Mouse (Mus musculus) testis, postnatal 10 days (tissue): ENCODE results near the gene Melk.

Experiments used
- DNase-seq: peaks from one replicate; pipeline ENCODE4 v3.0.0; 2021; ENCODE audit warnings: low spot score

The Melk gene

DNA sequence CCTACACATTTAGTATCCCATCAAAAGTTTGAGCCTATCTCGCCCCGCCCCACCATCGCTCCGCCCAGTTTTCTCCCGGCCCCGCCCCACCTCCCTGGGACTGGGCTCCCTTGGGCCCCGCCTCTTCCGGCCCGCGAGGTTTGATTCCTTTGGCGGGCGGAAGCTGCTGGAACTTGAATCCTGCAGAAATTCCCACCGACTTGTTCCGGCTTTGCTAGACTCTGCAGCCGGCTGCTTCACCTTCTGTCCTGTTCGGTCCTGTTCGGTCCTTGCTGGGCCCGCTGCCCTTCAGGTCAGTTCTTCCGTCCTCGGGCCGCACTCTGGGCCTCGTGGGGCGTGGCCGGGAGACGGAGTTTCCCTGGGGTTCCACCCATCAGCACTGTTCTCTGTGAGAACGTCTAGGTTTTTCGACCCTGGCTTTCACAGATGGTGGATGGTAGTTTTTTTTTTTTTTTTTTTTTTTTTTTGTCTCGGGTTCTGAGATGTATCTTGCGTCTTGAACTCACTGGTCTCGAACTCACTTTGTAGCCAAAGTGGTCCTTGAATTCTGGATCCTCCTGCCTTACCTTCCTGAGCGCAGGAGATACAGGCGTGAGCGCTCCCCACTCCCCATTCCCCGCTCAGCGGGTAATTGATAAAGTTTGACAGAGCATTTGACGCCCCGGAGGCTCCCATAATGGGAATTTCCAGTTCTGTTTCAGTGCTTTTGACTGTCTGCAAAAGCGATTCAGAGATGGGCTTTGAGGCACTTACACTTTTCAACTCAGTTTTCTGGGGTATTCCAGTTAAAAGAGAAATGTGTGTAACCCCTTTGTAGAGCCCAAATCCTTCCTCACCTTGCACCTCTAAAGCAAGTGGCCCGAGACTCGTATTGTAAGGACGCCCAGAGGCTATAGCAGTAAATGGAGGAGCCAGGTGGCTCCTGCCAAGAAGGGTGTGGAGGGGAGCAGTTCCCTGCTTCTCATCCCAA, at the start of gene Melk:
Gene Melk, plus strand, starts transcription at position 96 of the 970 bp plus-strand sequence.
- peak; percentile 93 for DNase-seq

DNA sequence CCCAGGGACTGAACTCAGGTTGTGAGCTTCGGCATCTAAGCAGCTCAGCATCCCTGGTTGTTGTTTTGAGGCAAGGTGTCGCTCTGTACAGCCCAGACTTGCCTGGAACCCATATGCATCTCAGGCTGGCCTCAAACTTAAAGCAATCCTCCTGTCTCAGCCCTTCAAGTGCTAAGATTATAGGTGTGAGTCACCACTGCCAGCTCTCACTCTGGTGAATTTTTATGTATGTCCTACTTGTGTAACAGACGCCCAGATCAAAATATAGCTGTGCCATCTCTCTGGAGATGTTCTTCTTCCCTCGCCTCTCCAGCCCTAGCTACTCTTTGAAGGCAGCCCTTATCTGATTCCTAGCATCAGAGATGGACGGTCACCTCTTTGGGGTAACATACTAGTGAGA, 49.2 kb upstream of the Melk start:
- DNase-seq = no peak

DNA sequence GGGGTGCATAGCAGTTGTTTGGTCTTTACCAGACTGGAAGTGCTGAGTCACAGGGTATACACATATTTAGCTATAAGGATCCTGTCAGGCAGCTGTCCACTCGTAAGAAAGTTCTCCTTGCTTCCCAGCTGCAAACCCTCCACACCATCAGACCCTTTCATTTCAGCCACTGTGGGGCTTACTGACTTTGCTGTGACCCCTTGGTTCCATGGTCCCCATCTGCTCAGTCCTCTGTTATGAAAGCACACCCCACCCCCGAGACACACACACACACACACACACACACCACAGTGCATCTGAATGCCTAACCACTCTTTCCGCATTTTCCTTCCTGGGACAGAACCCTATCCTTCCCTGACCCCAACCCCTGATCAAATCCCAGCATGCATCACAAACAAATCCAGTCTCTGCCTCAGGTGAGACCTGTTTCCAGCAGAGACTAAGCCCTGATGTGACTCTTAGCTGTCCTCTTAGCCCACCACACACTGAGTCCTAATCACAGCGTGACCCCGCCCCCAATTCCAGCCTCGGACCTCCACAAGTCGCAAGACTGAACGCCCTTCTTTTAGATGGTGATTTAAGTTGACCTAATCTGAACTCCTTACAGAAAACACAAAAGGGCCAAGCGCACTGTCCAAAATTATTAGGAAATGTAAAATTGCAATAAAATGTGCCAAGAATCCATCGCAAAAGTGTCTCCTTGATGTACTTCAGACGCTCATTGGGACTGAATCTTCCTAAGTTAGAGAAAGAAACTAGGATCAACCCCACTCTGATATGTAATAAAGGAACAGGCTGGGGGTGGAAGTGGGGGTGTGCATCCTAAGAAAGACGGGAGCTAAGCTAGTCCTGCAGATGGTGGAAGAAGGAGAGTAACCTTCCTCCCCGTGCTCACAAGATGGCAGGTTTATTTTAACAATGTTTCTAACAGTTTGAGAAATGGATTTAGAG, 48.4 kb upstream of the Melk start:
- DNase-seq = no peak

DNA sequence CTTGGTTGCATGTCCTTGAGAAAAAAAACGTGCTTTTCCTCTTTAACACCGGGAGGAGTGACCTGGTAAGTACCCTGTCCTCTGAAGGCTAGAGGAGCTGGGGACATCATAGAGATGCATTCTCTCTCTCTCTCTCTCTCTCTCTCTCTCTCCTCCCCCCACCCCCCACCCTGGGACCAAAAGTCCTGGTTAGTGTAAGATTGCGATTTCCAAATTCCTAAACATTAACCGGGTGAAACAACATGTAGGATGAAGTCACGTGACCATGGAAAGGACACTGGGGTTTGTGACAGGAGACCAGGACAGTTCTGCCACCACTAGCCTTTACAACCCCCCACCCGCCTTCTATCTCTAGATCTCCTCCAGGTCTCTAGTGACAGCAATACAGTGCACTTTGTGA, 47.5 kb upstream of the Melk start:
- no peak for DNase-seq

DNA sequence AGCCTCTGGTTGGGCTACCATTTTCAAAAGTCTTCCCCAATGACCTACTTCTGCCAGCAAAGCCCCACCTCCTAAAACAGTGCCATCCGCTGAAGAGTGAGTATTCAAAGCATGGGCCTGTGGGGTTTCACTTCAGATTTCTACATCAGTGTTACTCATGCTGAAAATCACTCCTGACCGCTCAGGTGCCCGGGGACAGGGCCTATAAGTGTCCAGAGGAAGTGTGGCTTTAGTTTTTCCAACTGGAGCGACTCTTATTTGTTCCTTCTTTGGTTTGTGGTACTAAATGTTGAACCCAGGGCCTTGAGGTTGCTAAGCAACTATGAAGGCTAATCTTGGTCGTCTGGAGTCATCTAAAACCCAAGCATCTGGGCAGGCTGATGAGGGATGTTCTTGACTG, 46.1 kb upstream of the Melk start:
- no peak for DNase-seq

DNA sequence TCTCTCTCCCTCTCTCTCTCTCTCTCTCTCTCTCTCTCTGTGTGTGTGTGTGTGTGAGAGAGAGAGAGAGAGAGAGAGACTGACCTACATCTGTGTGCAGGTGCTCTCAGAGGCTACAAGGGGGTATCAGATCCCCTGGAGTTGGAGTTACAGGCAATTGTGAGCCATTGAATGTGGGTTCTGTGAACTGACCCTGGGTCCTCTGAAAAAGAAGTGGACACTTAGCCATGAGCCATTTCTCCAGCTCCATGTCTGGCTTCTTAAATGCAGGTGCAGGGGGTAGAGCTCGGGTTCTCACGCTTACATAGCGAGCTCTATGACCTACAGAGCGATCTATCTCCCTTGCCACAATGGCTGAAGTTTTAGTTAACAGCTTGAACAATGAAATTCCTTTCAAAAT, 41.5 kb upstream of the Melk start:
- no peak for DNase-seq

DNA sequence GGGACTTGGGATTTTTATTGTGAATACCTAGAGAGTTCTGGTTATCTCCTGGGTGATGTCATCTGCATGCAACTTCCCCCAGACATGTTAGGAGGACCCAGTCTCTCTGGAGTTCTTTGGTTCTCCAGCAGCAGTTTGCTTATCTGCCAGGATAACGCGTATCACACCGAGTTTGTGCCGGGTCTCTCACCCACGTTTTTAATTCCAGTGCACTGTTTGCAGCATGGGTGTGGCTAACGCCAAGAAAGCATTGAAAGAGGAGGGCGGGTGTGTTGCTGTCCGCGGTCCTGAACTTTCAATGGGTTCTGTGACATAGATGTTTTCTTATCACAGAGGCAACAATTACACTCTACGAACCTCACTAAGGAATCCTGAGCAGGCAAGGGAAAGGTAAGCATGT, 40.4 kb upstream of the Melk start:
- DNase-seq = peak; percentile 81

DNA sequence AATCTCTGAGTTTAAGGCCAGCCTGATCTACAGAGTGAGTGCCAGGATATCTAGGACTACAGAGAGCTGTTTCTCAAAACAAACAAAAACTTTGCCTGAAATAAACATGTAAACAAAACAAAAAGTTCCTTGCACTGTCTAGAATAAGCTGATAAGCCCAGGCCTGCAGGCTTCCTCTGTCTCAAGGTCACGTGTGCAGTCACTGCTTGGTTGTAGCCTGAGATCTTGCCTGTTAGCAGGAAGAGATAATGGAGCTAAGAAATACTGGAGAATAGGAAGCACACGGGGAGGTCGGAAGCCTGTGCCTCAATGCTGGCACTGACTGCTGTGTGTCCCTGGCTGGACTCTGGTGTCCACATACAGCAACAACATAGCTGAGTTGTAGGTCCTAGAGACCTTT, 35.2 kb upstream of the Melk start:
- DNase-seq = no peak

DNA sequence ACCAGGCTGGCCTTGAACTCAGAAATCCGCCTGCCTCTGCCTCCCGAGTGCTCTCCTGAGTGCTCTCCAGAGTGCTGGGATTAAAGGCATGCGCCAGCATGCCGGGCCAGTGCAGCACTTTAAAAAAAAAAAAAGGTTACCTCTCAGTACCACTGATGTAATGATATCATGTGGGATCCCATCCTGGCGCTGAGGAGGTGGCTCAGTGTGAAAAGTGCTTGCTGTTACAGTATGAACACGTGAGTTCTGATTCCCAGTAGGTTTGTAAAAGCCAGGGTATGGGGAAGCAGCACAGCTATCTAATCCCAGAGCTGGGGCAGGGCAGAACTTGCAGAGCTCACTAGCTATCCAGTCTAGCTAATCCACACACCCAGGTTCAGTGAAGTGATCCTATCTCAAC, 33.2 kb upstream of the Melk start:
- DNase-seq = no peak

DNA sequence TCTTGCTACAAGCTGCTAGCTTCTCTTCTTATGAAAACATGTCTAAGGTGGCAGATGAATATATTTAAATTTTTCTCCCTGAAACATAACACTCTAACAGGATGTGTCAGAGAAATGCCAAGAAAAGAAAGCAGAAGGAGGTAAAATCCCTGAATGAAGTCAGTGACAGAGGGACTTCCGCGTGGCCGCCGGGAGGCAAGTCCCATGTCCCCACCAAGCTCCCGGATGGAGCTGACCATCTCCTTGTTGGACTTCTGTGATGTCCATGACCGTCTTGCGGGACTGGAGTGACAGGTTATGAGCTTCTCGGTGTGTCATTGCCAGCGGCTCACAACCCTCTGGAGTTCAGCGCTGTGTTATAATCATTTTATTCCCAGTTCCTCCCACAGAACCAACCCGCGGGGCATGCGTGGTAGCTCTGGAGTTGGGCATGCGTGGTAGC, 31.3 kb upstream of the Melk start:
- DNase-seq = no peak

DNA sequence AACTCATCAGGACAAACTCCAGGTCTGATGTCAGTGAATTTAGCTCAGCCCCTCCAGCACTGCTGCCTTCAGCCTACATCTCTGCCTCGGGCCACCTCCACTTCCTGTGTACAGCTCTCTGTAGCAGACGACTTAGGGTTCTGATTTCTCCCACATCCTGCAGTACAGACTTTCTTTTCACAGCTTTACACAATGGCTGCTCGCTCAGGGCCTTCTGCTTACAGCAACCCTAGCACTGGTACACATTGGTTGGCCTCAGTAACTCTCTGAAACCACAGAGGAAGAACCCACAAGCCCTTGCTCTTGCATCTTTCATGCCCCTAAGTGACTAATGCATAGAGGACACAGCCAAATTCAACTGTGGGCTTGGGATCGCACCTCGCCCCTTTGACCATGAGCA, 29.5 kb upstream of the Melk start:
- no peak for DNase-seq

DNA sequence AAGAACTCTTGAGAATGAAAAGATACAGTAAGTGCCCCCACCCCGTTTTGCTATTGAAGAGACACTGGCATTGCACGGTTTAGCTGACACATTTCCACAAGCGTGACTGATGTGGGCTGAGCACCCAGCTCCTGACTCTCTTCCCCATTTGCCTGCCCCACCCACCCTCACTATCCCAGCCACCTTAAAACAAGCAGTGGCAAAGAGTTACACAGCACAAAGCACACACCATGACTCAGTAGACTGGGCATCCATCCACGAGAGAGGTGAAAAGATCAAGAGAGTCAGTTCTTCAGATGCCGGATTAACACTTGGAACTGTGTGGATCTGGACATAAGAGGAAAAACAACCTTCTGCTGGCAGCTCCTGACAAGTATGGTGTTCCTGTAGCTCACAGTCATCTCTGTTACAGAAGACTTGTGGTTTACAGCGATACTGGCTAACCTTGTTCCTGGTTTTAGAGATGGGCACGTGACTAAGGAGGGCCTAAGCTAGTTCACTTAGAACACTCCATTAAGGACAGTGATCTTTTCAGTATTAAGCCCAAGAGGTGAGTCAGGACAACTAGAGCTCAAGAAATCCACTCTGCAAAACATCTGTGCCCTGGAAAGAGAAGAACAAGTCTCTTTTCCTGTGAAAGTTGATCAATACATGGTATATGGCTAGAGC, 18.9 kb upstream of the Melk start:
- no peak for DNase-seq

DNA sequence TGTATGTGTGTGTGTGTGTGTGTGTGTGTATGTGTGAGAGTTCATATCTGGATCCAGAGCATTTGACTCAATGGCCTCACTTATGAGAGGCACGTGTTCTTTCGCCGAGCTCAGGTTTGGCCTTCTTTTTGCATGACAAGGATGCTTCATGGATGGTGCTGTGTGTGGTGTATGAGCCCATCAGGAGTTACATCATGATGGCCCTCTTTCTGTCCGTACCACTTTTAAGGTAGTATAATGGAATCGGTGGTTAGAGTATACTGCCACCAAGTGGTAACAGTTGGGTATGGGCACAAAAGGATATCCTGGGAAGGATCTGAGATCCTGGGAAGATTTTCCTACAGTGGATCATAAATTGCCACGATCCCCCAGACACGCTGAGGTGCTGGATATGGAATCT, 8.1 kb upstream of the Melk start:
- DNase-seq = no peak

DNA sequence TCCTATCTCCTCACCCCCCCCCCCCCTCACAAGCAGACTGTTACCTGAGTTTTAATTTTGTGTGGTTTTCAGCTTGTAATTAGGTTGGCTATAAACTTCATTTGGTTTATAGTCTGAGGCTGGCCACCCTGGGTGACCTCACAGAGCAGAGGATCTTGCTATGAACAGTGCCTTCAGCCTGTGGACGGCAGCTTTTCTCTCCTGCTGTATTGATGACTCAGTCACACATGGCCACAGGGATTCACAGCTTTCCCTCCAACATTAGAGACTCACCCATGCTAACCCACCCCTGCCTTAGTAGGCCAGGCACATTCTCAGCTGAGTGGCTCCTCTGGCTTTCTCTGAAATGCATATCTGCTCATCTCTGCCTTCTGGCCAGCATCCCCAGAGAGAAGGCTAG, 4.8 kb upstream of the Melk start:
- no peak for DNase-seq

DNA sequence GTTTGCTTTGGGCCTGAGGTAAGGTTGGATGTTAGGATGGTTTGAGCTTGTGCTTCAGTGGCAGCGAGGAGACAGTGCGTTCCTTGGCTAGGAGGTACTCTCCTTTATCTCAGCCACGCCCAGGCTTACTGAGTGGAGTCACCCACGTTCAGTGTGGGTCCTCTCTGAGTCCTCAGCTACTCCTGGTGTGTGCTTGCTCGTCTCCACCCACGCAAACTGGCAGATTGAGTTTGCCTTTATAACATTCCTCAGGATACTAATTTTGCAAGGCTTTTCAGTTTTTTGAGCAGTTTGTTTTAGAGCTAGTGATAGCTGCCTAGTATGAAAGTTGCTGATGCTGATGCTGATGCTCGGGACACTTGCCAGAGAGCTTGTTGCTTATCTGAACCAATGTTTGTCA, 5.9 kb downstream of the Melk start:
- no peak for DNase-seq

DNA sequence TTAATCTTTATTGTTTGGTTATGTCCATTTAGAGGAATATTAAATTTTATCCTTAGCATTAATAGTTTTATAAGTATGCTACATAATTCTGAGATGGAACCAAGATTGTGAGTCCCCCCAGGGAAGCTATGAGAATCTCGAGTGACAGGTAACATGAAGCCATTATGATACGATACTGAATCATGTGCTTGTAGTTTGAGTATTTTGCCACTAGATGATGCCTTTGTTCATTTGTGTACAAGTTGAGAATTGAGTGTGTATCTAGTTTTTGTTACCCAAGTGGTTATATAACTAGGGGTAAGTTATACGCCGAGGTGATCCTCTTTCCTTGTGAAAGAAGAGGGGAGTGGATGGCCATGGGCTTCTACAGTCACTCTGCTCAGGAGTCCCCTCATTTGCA, 9.8 kb downstream of the Melk start:
- no peak for DNase-seq

DNA sequence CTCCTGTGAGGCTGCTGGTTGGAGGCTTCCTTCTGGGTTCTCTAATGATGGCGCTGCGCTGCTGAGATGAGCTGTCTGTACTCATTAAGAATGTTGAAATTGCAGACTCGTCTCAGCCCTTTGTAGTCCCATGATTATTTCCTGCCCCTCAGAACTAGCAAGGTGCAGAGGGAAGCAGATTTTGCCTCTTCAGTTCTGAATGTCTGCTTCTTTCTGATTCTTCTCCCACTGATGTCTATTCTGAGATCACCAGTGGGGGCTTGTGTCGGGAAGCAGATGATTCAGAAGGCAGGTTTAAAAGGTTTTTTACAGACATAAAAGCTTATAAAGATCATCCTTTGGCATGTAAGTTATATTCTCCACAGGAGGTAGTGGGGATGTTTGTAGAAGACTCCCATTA, 10.2 kb downstream of the Melk start:
- DNase-seq = no peak

DNA sequence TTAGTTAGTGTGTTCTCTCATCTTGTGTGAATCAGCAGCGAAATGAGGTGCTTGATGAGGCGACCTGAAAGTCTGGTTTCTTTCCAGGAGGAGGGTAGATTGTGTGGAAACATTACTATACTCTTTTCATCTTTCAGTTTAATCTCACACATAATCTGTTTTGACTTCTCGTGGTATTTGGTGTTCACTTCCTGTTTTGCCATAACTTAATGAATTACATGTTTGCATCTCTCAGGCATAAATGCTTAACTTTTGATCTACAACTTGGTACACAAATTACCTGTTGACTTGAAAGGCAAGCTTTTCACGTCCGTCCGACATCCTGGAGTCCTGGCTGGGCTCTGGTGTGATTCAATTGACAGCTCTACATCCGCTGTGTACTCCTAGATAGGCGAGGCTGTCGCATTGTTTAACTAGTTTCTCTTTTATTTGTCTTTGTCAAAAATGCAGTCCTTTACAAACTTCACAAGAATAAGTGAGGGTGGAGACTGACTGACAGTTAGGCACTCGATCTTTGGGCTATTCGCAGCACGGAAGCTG, 15.7 kb downstream of the Melk start:
- no peak for DNase-seq

DNA sequence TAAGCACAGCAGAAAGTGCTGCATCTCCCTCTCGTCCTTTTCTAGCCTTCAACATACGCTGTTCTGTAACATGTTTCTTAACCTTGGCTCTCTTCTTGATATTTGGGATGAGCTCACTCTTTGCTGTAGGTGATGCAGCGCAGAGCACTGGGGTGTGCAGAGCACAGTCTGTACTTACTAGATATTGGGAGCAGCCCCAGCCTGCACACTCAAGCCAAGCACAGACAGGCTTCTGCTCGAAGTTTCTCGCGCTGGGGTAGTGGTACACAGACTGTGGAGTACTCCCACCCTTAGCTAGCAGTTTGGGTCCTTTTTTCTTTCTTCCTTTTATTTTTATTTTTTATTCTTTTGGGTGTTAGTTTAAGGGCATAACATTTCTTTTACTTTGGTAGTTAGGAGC, 19.8 kb downstream of the Melk start:
- DNase-seq = no peak

DNA sequence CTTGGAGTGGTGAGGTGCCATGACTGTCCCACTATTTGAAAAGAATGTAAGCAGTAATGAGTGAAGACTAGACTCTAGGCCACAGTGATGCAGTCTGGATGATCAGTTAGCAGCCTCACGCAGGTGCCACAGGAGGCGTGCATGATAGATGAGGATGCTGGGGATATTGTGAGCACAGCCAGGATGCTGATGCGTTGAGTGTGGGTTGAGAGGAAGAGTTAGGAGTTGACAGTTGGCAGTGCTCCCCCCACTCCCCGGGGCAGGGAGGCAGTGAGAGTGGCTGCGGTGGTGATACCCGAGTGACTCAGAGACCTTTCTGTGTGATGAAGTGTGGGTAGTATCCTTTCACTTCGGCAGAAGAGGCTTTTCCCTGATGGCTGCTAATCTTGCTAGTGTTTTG, 21.4 kb downstream of the Melk start:
- DNase-seq = no peak

DNA sequence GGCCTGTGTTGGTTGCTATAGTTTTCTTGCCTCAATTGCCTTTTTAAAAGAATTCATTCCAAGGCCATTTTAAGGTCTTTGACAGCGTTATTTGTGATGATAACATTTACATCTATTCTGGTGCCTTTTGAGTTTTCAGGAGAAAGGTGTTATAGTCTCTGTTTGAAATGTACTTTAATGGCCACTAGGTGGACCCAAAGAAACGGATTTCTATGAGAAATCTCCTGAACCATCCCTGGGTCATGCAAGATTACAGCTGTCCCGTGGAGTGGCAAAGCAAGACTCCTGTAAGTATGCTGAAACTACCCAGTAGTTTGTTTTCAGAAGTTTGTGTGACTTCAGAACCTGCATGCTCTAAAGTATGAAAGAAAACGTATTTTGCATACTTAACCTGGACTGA, 24.8 kb downstream of the Melk start:
- no peak for DNase-seq

DNA sequence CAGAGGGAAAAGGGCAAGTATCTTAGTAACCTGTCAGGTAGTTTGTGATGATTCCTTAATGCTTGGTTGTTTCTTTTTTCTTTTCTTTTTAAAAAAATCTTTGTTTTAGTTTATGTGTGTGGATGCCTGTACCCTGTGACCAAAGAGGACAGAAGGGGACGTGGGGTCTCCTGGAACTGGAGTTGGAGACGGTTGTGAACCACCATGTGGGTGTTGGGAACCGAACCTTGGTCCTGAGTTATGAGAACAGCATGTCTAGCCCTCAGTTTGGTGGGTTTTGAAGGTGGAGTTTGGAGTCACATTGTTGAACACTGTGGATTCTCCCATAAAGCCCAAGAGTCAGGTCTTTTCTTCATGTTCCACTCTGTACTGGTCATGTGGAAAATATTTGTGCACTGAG, 26.0 kb downstream of the Melk start:
- DNase-seq = no peak
